Mouse (Mus musculus) cerebellum, postnatal 10 days (tissue): ENCODE data around the gene Fbxo11.
"Not testable (repeated sequence)": the region's sequence is repeated elsewhere in the genome, so short reads cannot be mapped to it uniquely, and the experiment has no call there.

Source experiments
- DNase-seq, 2 experiments: peaks; one replicate each; pipeline ENCODE4 v3.0.0; 2021; ENCODE audit warnings: mixed read lengths in 2 of 2

The Fbxo11 gene

GRCm38 (mm10) chr17:88066799-88067198 lies 1.7 kb upstream of the Fbxo11 start:
- DNase-seq = peak in 1 of 2 experiments; percentile 15

GRCm38 (mm10) chr17:88065801-88066646 lies 933 bp upstream of the Fbxo11 start:
- DNase-seq = peak; percentile 92 to 95

GRCm38 (mm10) chr17:88064347-88065030 lies 602 bp downstream of the Fbxo11 start:
- peak; percentile 73 to 78 for DNase-seq

- peak; percentile 74 to 75 for DNase-seq
These were observed 1.1 kb downstream of the Fbxo11 start for GRCm38 (mm10) chr17:88063980-88064346.

- DNase-seq = no peak
These were observed 2.1 kb downstream of the Fbxo11 start for GRCm38 (mm10) chr17:88062860-88063580.

GRCm38 (mm10) chr17:88061942-88062341 lies 3.1 kb downstream of the Fbxo11 start:
- DNase-seq = no peak

GRCm38 (mm10) chr17:88058280-88058679 lies 6.8 kb downstream of the Fbxo11 start:
- DNase-seq = no peak

GRCm38 (mm10) chr17:88057846-88058245 lies 7.2 kb downstream of the Fbxo11 start:
- DNase-seq = no peak

- no peak for DNase-seq
These were observed 13.4 kb downstream of the Fbxo11 start for GRCm38 (mm10) chr17:88051679-88052078.

- DNase-seq = no peak
These were observed 14.2 kb downstream of the Fbxo11 start for GRCm38 (mm10) chr17:88050892-88051291.

GRCm38 (mm10) chr17:88050318-88050717 lies 14.8 kb downstream of the Fbxo11 start:
- DNase-seq = no peak

GRCm38 (mm10) chr17:88042099-88043086 lies 22.7 kb downstream of the Fbxo11 start:
- peak in 1 of 2 experiments; percentile 17 for DNase-seq

- DNase-seq = no peak
These were observed 24.3 kb downstream of the Fbxo11 start for GRCm38 (mm10) chr17:88040810-88041209.

- DNase-seq = no peak
These were observed 30.7 kb downstream of the Fbxo11 start for GRCm38 (mm10) chr17:88034418-88034817.

- no peak for DNase-seq
These were observed 33.3 kb downstream of the Fbxo11 start for GRCm38 (mm10) chr17:88031755-88032154.

GRCm38 (mm10) chr17:88029194-88029970 lies 35.7 kb downstream of the Fbxo11 start:
- no peak for DNase-seq

- DNase-seq = peak; percentile 70 to 77
These were observed 39.9 kb downstream of the Fbxo11 start for GRCm38 (mm10) chr17:88025227-88025626.

GRCm38 (mm10) chr17:88023924-88024323 lies 41.2 kb downstream of the Fbxo11 start:
- no peak for DNase-seq

GRCm38 (mm10) chr17:88016027-88016426 lies 49.1 kb downstream of the Fbxo11 start:
- not testable (repeated sequence) for DNase-seq

- no peak for DNase-seq
These were observed 50.6 kb downstream of the Fbxo11 start for GRCm38 (mm10) chr17:88014456-88014855.

- DNase-seq = no peak
These were observed 58.1 kb downstream of the Fbxo11 start for GRCm38 (mm10) chr17:88006956-88007355.
